Mouse (Mus musculus): ENCODE data around the gene Lta. TPM values are rescaled to one million over a fixed set of nuclear protein-coding genes. Genes with fewer than 3 reads are reported as not detected.
A peak's percentile ranks its signal among the peaks of the same experiment; 100 is the strongest.

Gene Lta
- total and polyA plus RNA-seq, 3 experiments = not detected

DNA sequence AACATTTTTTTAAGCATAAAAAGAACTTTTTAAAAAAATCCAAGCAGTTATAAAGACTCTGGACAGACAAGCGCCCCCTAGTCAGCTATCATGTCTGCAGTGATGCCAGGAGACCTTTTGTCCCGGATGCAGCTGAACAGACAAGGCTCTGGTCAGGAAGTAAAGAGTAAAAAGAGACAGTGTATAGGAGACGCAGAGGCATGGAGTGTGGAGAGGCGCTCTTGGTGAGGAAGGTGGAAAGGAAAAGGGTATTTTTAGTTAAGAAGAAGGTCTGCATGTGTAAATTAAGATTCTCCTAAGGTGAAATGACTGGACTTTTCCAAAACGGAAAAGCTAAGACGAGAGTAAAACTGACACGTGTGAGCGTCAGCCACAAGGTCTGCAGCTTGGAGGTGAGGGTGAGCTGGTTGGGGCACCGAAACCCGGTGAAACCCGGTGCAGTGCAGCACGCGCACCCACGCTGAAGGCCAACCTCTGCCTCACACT lies 21.5 kb upstream of the Lta start:
- DNase-seq (ENCODE audit: low spot score) (no peak), ATAC-seq (ENCODE audit: extremely low read depth, insufficient number of reproducible peaks, low FRiP score, poor library complexity, severe bottlenecking) (no peak)
- Histone ChIP-seq H3K27me3 (ENCODE audit: insufficient read depth, low read length) (no peaks in the 10 kb centered on the region), H3K9me3 (replicated peaks) (no peaks in the 10 kb centered on the region), H3K4me3 (ENCODE audit: low read depth, low read length) (no peak overlapping the region), H3K4me1 (ENCODE audit: insufficient read depth, low read depth, low read length) (peaks cover 28% of the 10 kb centered on the region), H3K36me3 (replicated peaks) (peaks cover 95% of the 10 kb centered on the region)
- TF ChIP-seq CTCF (IDR thresholded peaks at IDR 0.05; ENCODE audit: low read depth, low read length) (no peak), POLR2AphosphoS5 (IDR thresholded peaks at IDR 0.05; ENCODE audit: insufficient replicate concordance, low read depth, low read length) (no peak), TAL1 (conservative IDR thresholded peaks at IDR 0.05; ENCODE audit: low read depth, low read length) (no peak), GATA1 (IDR thresholded peaks at IDR 0.05; ENCODE audit: borderline replicate concordance, low read length) (no peak), GATA2 (IDR thresholded peaks at IDR 0.05; ENCODE audit: borderline replicate concordance, low read depth, low read length) (no peak)

- ATAC-seq (ENCODE audit: extremely low read depth, insufficient number of reproducible peaks, low FRiP score, poor library complexity, severe bottlenecking) = no peak
- Histone ChIP-seq H3K4me1 (ENCODE audit: insufficient read depth, low read depth, low read length) (peaks cover 27% of the 10 kb centered on the region), H3K27me3 (ENCODE audit: insufficient read depth, low read length) (no peaks in the 10 kb centered on the region), H3K9me3 (replicated peaks) (no peaks in the 10 kb centered on the region), H3K4me3 (ENCODE audit: low read depth, low read length) (no peak overlapping the region), H3K36me3 (replicated peaks) (peaks cover 93% of the 10 kb centered on the region)
- no peak for TF ChIP-seq POLR2AphosphoS5 (IDR thresholded peaks at IDR 0.05; ENCODE audit: insufficient replicate concordance, low read depth, low read length)
- TF ChIP-seq GATA1 (IDR thresholded peaks at IDR 0.05; ENCODE audit: borderline replicate concordance, low read length) = no peak
- no peak for TF ChIP-seq GATA2 (IDR thresholded peaks at IDR 0.05; ENCODE audit: borderline replicate concordance, low read depth, low read length)
- no peak for TF ChIP-seq CTCF (IDR thresholded peaks at IDR 0.05; ENCODE audit: low read depth, low read length)
- TF ChIP-seq TAL1 (conservative IDR thresholded peaks at IDR 0.05; ENCODE audit: low read depth, low read length) = no peak
- DNase-seq (ENCODE audit: low spot score) = no peak
These were observed 20.3 kb upstream of the Lta start for GRCm38 (mm10) chr17:35225456-35225855.

DNA sequence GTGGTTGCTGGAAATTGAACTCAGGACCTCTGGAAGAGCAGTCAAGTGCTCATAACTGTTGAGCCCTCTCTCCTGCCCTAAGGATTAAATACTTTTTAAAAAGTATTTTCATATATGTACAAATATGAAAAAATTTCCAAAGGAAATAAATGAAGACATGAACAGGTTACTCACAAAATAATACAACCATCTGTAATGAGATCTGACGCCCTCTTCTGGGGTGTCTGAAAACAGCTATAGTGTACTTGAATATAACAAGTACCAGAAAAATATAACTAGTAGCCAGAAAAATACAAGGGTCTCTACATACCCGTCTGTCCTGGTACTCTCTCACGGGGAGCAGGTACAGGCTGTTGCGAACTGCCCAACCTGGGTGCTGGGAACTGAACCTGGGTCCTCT lies 19.5 kb upstream of the Lta start:
- H3K27me3 ChIP-seq (ENCODE audit: insufficient read depth, low read length) = no peaks in the 10 kb centered on the region
- peaks cover 94% of the 10 kb centered on the region for H3K36me3 ChIP-seq (replicated peaks)
- ATAC-seq (ENCODE audit: extremely low read depth, insufficient number of reproducible peaks, low FRiP score, poor library complexity, severe bottlenecking) = no peak
- TF ChIP-seq POLR2AphosphoS5 (IDR thresholded peaks at IDR 0.05; ENCODE audit: insufficient replicate concordance, low read depth, low read length) (no peak), CTCF (IDR thresholded peaks at IDR 0.05; ENCODE audit: low read depth, low read length) (no peak), GATA2 (IDR thresholded peaks at IDR 0.05; ENCODE audit: borderline replicate concordance, low read depth, low read length) (no peak), TAL1 (conservative IDR thresholded peaks at IDR 0.05; ENCODE audit: low read depth, low read length) (no peak), GATA1 (IDR thresholded peaks at IDR 0.05; ENCODE audit: borderline replicate concordance, low read length) (no peak)
- H3K9me3 ChIP-seq (replicated peaks) = no peaks in the 10 kb centered on the region
- H3K4me3 ChIP-seq (ENCODE audit: low read depth, low read length) = no peak overlapping the region
- no peak for DNase-seq (ENCODE audit: low spot score)
- peaks cover 35% of the 10 kb centered on the region for H3K4me1 ChIP-seq (ENCODE audit: insufficient read depth, low read depth, low read length)

- peaks cover 38% of the 10 kb centered on the region for H3K4me1 ChIP-seq (ENCODE audit: insufficient read depth, low read depth, low read length)
- no peak for ATAC-seq (ENCODE audit: extremely low read depth, insufficient number of reproducible peaks, low FRiP score, poor library complexity, severe bottlenecking)
- peaks cover 88% of the 10 kb centered on the region for H3K36me3 ChIP-seq (replicated peaks)
- TF ChIP-seq GATA2 (IDR thresholded peaks at IDR 0.05; ENCODE audit: borderline replicate concordance, low read depth, low read length) (no peak), CTCF (IDR thresholded peaks at IDR 0.05; ENCODE audit: low read depth, low read length) (no peak), POLR2AphosphoS5 (IDR thresholded peaks at IDR 0.05; ENCODE audit: insufficient replicate concordance, low read depth, low read length) (peak; percentile 51; the same call in 1 of the 2 replicates)
- no peak for DNase-seq (ENCODE audit: low spot score)
- no peak overlapping the region for H3K4me3 ChIP-seq (ENCODE audit: low read depth, low read length)
- no peaks in the 10 kb centered on the region for H3K9me3 ChIP-seq (replicated peaks)
- H3K27me3 ChIP-seq (ENCODE audit: insufficient read depth, low read length) = no peaks in the 10 kb centered on the region
These were observed 17.1 kb upstream of the Lta start for GRCm38 (mm10) chr17:35222299-35222698.

DNA sequence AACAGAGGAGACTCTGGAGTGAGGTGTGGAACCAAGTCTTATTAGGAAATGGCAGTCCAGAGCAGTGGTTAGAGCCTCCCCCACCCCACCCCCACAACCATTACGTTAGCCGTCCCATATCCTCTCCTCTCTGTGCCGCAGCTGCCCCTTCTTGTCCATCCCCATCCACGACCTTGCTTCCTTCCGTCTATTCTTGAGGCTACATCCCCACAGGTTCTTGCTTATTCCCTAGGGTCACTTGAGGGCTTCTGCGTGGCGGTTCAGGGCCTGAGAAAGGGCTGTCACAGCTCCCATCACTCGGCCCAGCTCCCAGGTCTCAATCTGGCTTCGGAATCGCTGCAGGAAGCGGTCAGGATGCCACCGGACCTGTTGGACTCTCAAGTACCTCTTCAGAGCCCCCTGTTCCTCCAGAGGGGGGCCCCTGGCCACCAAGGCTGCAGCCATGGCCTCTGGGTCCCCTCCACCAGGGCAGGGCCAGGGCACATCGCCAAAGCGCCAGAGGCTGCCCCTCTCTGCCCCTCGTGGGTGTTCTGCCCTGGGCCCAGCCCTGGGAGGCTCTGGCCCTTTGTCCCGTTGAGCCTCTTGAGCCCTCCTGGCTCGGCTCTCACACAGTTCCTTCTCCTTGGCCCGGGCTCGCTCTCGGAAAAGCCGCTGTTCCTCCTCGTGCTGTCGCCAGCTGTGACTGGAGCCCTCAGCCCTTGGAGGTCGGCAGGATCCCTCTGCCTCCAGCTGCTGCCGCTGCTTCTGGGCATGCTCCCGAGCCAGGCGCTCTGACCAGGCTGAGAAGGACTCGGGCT lies 15.2 kb upstream of the Lta start, which contains the start of gene Gm16181:
Gm16181 (plus strand) TSS at position 679 of the 797 bp plus-strand sequence.
- Histone ChIP-seq H3K4me3 (ENCODE audit: low read depth, low read length) (no peak within 1 kb of the TSS), H3K27me3 (ENCODE audit: insufficient read depth, low read length) (peaks cover 2% of the 10 kb centered on the region; the same call in 1 of the 2 replicates), H3K9me3 (replicated peaks) (no peaks in the 10 kb centered on the region), H3K36me3 (replicated peaks) (peaks cover 69% of the 10 kb centered on the region), H3K4me1 (ENCODE audit: insufficient read depth, low read depth, low read length) (peaks cover 32% of the 10 kb centered on the region)
- DNase-seq (ENCODE audit: low spot score) = no peak
- ATAC-seq (ENCODE audit: extremely low read depth, insufficient number of reproducible peaks, low FRiP score, poor library complexity, severe bottlenecking) = no peak
- TF ChIP-seq CTCF (IDR thresholded peaks at IDR 0.05; ENCODE audit: low read depth, low read length) = no peak
- no peak for TF ChIP-seq GATA1 (IDR thresholded peaks at IDR 0.05; ENCODE audit: borderline replicate concordance, low read length)
- TF ChIP-seq GATA2 (IDR thresholded peaks at IDR 0.05; ENCODE audit: borderline replicate concordance, low read depth, low read length) = no peak
- TF ChIP-seq TAL1 (conservative IDR thresholded peaks at IDR 0.05; ENCODE audit: low read depth, low read length) = no peak
- no peak for TF ChIP-seq POLR2AphosphoS5 (IDR thresholded peaks at IDR 0.05; ENCODE audit: insufficient replicate concordance, low read depth, low read length)

DNA sequence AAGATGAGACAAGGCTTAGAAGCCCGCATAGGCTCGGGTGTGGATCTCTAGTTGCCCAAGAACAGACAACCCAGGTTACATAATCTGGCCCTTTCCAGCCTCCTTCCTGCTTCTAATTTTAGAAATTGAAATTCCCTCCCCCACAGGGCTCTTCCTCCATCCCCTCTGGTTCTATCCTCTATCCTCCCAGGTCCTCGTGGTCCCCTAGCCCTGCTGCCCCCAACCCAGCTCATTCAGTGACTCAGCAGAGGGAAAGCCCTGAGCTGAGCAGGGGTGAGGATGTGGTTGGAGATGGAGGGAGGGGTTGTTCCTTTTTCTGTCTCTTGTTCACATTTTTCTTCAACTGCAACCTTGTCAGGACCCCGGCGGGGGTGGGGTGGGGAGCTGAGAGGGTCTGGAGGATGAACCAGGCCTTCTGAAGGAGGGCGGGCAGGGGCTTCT lies 14.5 kb upstream of the Lta start:
- Histone ChIP-seq H3K4me3 (ENCODE audit: low read depth, low read length) (no peak overlapping the region), H3K9me3 (replicated peaks) (no peaks in the 10 kb centered on the region), H3K36me3 (replicated peaks) (peaks cover 62% of the 10 kb centered on the region), H3K4me1 (ENCODE audit: insufficient read depth, low read depth, low read length) (peaks cover 32% of the 10 kb centered on the region), H3K27me3 (ENCODE audit: insufficient read depth, low read length) (peaks cover 5% of the 10 kb centered on the region)
- ATAC-seq (ENCODE audit: extremely low read depth, insufficient number of reproducible peaks, low FRiP score, poor library complexity, severe bottlenecking) (no peak), DNase-seq (ENCODE audit: low spot score) (no peak)
- TF ChIP-seq GATA1 (IDR thresholded peaks at IDR 0.05; ENCODE audit: borderline replicate concordance, low read length) = no peak
- TF ChIP-seq GATA2 (IDR thresholded peaks at IDR 0.05; ENCODE audit: borderline replicate concordance, low read depth, low read length) = no peak
- TF ChIP-seq TAL1 (conservative IDR thresholded peaks at IDR 0.05; ENCODE audit: low read depth, low read length) = no peak
- TF ChIP-seq POLR2AphosphoS5 (IDR thresholded peaks at IDR 0.05; ENCODE audit: insufficient replicate concordance, low read depth, low read length) = no peak
- no peak for TF ChIP-seq CTCF (IDR thresholded peaks at IDR 0.05; ENCODE audit: low read depth, low read length)
